Mouse (Mus musculus): Measurements from ENCODE around the gene Zranb2. TPM values are rescaled to one million over a fixed set of nuclear protein-coding genes. Genes with fewer than 3 reads are reported as not detected.

Zranb2 gene
- polyA plus RNA-seq, 1 experiment from 2014 or later: 28.4 TPM

DNA sequence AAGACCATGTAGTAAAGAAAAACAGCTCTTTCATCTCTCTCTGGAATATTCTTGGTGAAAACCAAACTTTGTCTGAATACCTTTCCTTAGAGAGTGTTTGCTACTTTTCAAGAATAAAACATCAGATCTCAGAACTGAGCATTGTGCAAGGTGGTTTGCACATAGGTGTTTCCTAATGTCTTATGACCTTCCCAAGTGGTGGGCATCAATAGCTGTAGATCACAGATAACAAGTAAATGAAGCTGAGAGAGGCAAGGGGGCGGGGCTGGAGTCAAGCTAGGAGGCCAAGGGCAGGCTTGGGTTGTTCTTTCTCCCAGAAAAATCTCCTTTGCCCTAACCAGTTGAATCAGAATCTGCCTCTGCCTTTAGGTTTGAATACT, 42.4 kb downstream of the Zranb2 start:
- H3K27ac ChIP-seq (ENCODE audit: low read depth): peak overlapping the region; percentile 30; the same call in 1 of the 2 replicates
- H3K4me1 ChIP-seq (ENCODE audit: insufficient read depth): peaks cover 30% of the 10 kb centered on the region
- no peaks in the 10 kb centered on the region for H3K9me3 ChIP-seq (ENCODE audit: low read length)
- no peaks in the 10 kb centered on the region for H3K36me3 ChIP-seq (replicated peaks; ENCODE audit: insufficient read depth, low read length)
- no peak overlapping the region for H3K4me3 ChIP-seq (ENCODE audit: low read depth, low read length)
- TF ChIP-seq EP300 (IDR thresholded peaks at IDR 0.05; ENCODE audit: low read depth): no peak
- no peak for TF ChIP-seq CTCF (IDR thresholded peaks at IDR 0.05; ENCODE audit: low read depth)
- 63% methylated on average over 1 of the region's 1 CpGs for WGBS (ENCODE audit: insufficient replicate concordance)
- no peak overlapping the region for H3K9ac ChIP-seq (replicated peaks)
- H3K27me3 ChIP-seq (ENCODE audit: insufficient read depth, low read length): no peaks in the 10 kb centered on the region
- ATAC-seq (no peak), DNase-seq (no peak)
- no peak overlapping the region for H3K4me2 ChIP-seq (ENCODE audit: low read depth, low read length)

DNA sequence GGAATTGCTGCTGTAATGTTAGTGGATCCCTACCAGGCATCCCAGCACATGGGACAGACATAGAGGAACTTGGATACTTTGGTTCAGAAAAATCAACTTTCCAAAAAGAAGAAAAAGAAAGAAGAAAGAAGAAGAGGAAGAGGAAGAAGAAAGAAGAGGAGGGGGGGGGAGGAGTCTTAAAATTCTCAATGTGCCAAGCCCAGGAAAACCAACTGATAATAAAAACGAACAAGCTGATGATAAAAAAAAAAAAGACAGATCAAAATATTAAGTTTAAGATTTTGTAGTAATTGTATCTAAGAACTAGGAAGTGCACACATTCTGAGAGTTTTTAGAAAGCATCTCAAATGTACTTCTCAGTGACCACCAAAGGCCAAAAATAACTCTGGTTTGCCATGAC, 42.9 kb downstream of the Zranb2 start:
- Histone ChIP-seq H3K9ac (replicated peaks) (no peak overlapping the region), H3K4me2 (ENCODE audit: low read depth, low read length) (no peak overlapping the region), H3K4me1 (ENCODE audit: insufficient read depth) (peaks cover 32% of the 10 kb centered on the region), H3K27me3 (ENCODE audit: insufficient read depth, low read length) (no peaks in the 10 kb centered on the region), H3K9me3 (ENCODE audit: low read length) (no peaks in the 10 kb centered on the region), H3K36me3 (replicated peaks; ENCODE audit: insufficient read depth, low read length) (no peaks in the 10 kb centered on the region), H3K27ac (ENCODE audit: low read depth) (no peak overlapping the region), H3K4me3 (ENCODE audit: low read depth, low read length) (no peak overlapping the region)
- TF ChIP-seq EP300 (IDR thresholded peaks at IDR 0.05; ENCODE audit: low read depth): no peak
- TF ChIP-seq CTCF (IDR thresholded peaks at IDR 0.05; ENCODE audit: low read depth): no peak
- 17% methylated on average over 1 of the region's 1 CpGs for WGBS (ENCODE audit: insufficient replicate concordance)
- DNase-seq: no peak
- no peak for ATAC-seq

DNA sequence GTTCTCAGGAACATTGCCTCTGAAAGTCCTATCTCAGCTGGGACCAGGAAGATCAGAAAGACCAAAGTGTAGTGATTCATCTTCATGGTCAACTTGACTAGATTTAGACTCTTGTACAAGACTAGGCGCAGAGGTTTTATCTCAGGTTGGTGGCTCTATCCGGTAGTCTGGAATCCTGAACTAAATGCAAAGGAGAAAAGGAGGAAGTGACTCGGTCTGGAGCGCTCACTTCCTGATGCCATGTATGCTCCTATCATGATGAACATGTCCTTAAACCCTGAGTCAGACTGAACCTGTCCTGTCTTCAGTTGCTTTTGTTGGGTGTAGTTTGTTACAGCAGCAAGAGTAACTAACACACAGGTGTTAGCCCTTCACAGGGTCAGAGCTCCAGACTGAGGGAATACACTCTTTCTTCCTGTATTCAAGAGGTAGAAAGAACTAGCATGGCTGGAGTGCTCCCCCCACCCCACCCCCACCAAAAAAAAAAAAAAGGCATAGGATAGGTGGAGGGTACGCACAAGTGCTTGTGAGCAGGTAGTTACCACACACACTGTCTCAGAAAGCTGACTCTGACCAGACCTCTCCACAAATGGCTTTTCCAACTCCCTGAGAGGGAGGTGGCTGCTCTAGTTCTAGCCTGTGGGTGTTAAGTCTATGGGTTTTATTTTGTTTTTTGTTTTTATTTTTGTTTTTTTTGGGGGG, 44.7 kb downstream of the Zranb2 start:
- Histone ChIP-seq H3K27ac (ENCODE audit: low read depth) (no peak overlapping the region), H3K4me2 (ENCODE audit: low read depth, low read length) (no peak overlapping the region), H3K9ac (replicated peaks) (no peak overlapping the region), H3K4me3 (ENCODE audit: low read depth, low read length) (no peak overlapping the region), H3K9me3 (ENCODE audit: low read length) (no peaks in the 10 kb centered on the region), H3K27me3 (ENCODE audit: insufficient read depth, low read length) (no peaks in the 10 kb centered on the region), H3K4me1 (ENCODE audit: insufficient read depth) (peaks cover 32% of the 10 kb centered on the region), H3K36me3 (replicated peaks; ENCODE audit: insufficient read depth, low read length) (no peaks in the 10 kb centered on the region)
- 56% methylated on average over 5 of the region's 5 CpGs for WGBS (ENCODE audit: insufficient replicate concordance)
- DNase-seq (no peak), ATAC-seq (no peak)
- TF ChIP-seq CTCF (IDR thresholded peaks at IDR 0.05; ENCODE audit: low read depth): no peak
- TF ChIP-seq EP300 (IDR thresholded peaks at IDR 0.05; ENCODE audit: low read depth): no peak

DNA sequence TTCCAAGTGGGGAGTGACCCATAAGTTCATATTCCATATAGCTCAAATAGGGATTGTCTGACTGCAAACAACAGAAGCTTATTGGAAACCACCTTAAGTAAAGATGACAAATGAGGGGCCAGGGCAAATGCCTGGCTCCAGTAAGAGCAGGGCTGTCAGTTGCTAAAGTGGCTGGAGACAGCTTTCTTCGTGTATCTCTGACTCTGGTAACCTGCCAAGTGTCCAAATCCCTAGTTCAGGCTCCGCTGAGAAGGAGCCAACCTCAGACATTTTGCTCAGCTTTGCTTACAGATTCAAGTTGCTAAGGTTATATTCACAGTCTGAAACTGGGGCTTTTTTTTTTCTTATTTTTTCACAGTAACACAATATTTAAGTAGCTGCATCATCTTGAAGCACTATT, 45.4 kb downstream of the Zranb2 start:
- Histone ChIP-seq H3K4me2 (ENCODE audit: low read depth, low read length) (no peak overlapping the region), H3K9ac (replicated peaks) (no peak overlapping the region), H3K27ac (ENCODE audit: low read depth) (no peak overlapping the region), H3K27me3 (ENCODE audit: insufficient read depth, low read length) (no peaks in the 10 kb centered on the region), H3K4me3 (ENCODE audit: low read depth, low read length) (no peak overlapping the region), H3K4me1 (ENCODE audit: insufficient read depth) (peaks cover 32% of the 10 kb centered on the region), H3K36me3 (replicated peaks; ENCODE audit: insufficient read depth, low read length) (no peaks in the 10 kb centered on the region), H3K9me3 (ENCODE audit: low read length) (no peaks in the 10 kb centered on the region)
- DNase-seq (no peak), ATAC-seq (no peak)
- TF ChIP-seq CTCF (IDR thresholded peaks at IDR 0.05; ENCODE audit: low read depth): no peak
- TF ChIP-seq EP300 (IDR thresholded peaks at IDR 0.05; ENCODE audit: low read depth): no peak
- WGBS (ENCODE audit: insufficient replicate concordance): 63% methylated on average over 2 of the region's 2 CpGs

DNA sequence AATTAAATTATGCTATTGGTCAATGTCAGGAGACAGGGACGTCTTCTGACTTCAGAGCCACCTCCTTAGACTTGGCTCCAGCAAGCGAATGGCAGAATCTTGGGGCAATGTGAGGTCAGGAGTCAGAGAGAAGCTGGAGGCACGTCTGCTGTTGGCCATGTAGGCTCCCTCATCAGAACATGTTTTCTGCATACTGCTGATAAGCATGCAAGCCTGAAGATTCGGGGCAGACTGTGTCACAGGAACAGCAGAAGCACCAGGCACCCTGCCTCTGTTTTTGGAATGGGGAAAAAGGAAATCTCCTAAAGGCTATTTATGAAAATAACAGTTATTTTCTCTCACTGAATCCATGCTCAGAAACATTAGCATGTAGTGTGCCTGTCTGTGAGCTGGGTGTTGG, 46.3 kb downstream of the Zranb2 start:
- DNase-seq (no peak), ATAC-seq (peak; percentile 72)
- Histone ChIP-seq H3K9me3 (ENCODE audit: low read length) (no peaks in the 10 kb centered on the region), H3K9ac (replicated peaks) (no peak overlapping the region), H3K27ac (ENCODE audit: low read depth) (no peak overlapping the region; the same call in 1 of the 2 replicates), H3K4me2 (ENCODE audit: low read depth, low read length) (0 out of 2 replicates have a peak overlapping the region, but pooled peaks have one; percentile 7), H3K36me3 (replicated peaks; ENCODE audit: insufficient read depth, low read length) (no peaks in the 10 kb centered on the region), H3K27me3 (ENCODE audit: insufficient read depth, low read length) (no peaks in the 10 kb centered on the region), H3K4me1 (ENCODE audit: insufficient read depth) (peaks cover 32% of the 10 kb centered on the region), H3K4me3 (ENCODE audit: low read depth, low read length) (no peak overlapping the region)
- WGBS (ENCODE audit: insufficient replicate concordance): 43% methylated on average over 4 of the region's 4 CpGs
- peak; percentile 59 for TF ChIP-seq EP300 (IDR thresholded peaks at IDR 0.05; ENCODE audit: low read depth)
- no peak for TF ChIP-seq CTCF (IDR thresholded peaks at IDR 0.05; ENCODE audit: low read depth)

DNA sequence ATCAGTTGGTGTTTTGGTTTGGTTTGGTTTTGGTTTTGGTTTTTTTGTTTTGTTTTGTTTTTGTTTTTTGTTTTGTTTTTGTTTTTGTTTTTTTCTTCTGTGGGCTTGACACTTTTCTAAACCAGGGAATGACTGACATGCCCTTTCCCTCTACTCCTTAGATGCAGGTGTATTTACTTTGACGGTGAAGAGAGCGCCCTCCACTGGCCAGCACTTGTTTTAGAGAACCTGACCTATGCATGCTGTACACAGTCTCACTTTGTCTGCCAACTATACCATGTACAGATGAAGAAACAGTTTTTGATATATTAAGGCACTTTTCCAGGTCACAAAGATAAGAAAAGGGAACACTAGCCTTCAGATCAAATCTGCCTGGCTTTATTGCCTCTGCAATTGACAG, 47.8 kb downstream of the Zranb2 start:
- no peak overlapping the region for H3K27ac ChIP-seq (ENCODE audit: low read depth)
- no peak overlapping the region for H3K4me3 ChIP-seq (ENCODE audit: low read depth, low read length)
- H3K4me1 ChIP-seq (ENCODE audit: insufficient read depth): peaks cover 24% of the 10 kb centered on the region
- DNase-seq (no peak), ATAC-seq (no peak)
- TF ChIP-seq EP300 (IDR thresholded peaks at IDR 0.05; ENCODE audit: low read depth) (no peak), CTCF (IDR thresholded peaks at IDR 0.05; ENCODE audit: low read depth) (peak; percentile 54)
- no peaks in the 10 kb centered on the region for H3K36me3 ChIP-seq (replicated peaks; ENCODE audit: insufficient read depth, low read length)
- H3K4me2 ChIP-seq (ENCODE audit: low read depth, low read length): no peak overlapping the region
- 30% methylated on average over 2 of the region's 2 CpGs for WGBS (ENCODE audit: insufficient replicate concordance)
- H3K27me3 ChIP-seq (ENCODE audit: insufficient read depth, low read length): no peaks in the 10 kb centered on the region
- H3K9me3 ChIP-seq (ENCODE audit: low read length): no peaks in the 10 kb centered on the region
- no peak overlapping the region for H3K9ac ChIP-seq (replicated peaks)
